13 mouse cellular contexts compared by ENCODE assay signal in the genomic region with DNA sequence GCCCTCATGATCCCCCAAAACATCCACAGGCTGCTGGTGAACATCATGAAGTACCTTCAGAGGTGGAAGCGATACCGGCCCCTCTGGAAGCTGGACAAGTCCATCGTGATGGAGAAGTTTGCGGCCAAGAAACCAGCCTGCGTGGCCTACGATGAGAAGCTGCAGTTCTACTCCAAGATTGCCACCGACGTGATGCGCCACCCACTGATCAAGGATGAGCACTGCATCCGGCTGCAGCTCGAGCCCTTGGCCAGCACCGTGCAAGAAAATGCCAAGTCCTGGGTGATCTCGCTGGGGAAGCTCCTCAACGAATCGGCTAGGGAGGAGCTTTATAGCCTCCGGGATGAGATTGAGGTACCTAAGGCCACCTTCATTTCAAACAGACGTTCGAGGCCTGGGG. TPM values are rescaled to one million over a fixed set of nuclear protein-coding genes. Genes with fewer than 3 reads are reported as not detected.
A peak's percentile ranks its signal among the peaks of the same experiment; 100 is the strongest.
DNase-seq lines count a peak whose midpoint lies in the region; ATAC-seq and TF ChIP-seq lines count a peak whose summit lies in the region.
"Had no signal": no experiment of that assay in that cellular context is flagged by ENCODE, and none has a peak within 500 bp of the region (broad histone marks: within the 10 kb centered on the region; RNA-seq: fewer than 3 reads in every experiment).

No protein-coding gene starts in this region.

- H3K27ac ChIP-seq in forebrain, postnatal 0 days (ENCODE audit: low read depth, low read length), result no peak overlapping the region
- H3K27ac ChIP-seq in forebrain, embryonic 16.5 days (ENCODE audit: low read length), result no peak overlapping the region
- no peak overlapping the region for H3K27ac ChIP-seq in liver, adult 2 months (replicated peaks; ENCODE audit: insufficient read depth, low read depth, low read length)
- no peak overlapping the region for H3K27ac ChIP-seq in liver, embryonic 12.5 days
- no peak overlapping the region for H3K27ac ChIP-seq in ES-Bruce4 (ENCODE audit: insufficient read depth, low read length)
- no peak overlapping the region for H3K27ac ChIP-seq in heart, embryonic 11.5 days (ENCODE audit: low read depth, low read length)

- H3K9ac ChIP-seq in forebrain, postnatal 0 days, result no peak overlapping the region
- no peak overlapping the region for H3K9ac ChIP-seq in forebrain, embryonic 16.5 days (replicated peaks; ENCODE audit: low read depth, low read length)
- no peak overlapping the region for H3K9ac ChIP-seq in liver, adult 2 months (ENCODE audit: low read depth, low read length)
- H3K9ac ChIP-seq in liver, embryonic 12.5 days, result no peak overlapping the region
- no peak overlapping the region for H3K9ac ChIP-seq in ES-Bruce4 (ENCODE audit: low read depth, poor library complexity, severe bottlenecking)
- no peak overlapping the region for H3K9ac ChIP-seq in heart, embryonic 11.5 days (ENCODE audit: low read depth, low read length)

- no peak for TF ChIP-seq POLR2A in liver, adult 2 months (IDR thresholded peaks at IDR 0.05; ENCODE audit: extremely low read depth, insufficient read depth, low read length)
- TF ChIP-seq POLR2A in ES-Bruce4 (IDR thresholded peaks at IDR 0.05; ENCODE audit: insufficient read depth, low read length), result no peak

- no peak for TF ChIP-seq EP300 in ES-Bruce4 (IDR thresholded peaks at IDR 0.05; ENCODE audit: insufficient read depth, low read depth, low read length)

- no peaks in the 10 kb centered on the region for H3K27me3 ChIP-seq in forebrain, postnatal 0 days (ENCODE audit: insufficient read depth, low read length)
- no peaks in the 10 kb centered on the region for H3K27me3 ChIP-seq in forebrain, embryonic 16.5 days (replicated peaks; ENCODE audit: control insufficient read depth, insufficient read depth, low read length)
- H3K27me3 ChIP-seq in liver, adult 2 months (ENCODE audit: control insufficient read depth, insufficient read depth, low read length), result no peaks in the 10 kb centered on the region
- H3K27me3 ChIP-seq in liver, embryonic 12.5 days (replicated peaks), result peaks cover 6% of the 10 kb centered on the region; the same call in 1 of the 2 replicates
- H3K27me3 ChIP-seq in ES-Bruce4 (ENCODE audit: control insufficient read depth, insufficient read depth, low read length, poor library complexity, severe bottlenecking), result no peaks in the 10 kb centered on the region
- no peaks in the 10 kb centered on the region for H3K27me3 ChIP-seq in heart, embryonic 11.5 days (ENCODE audit: control insufficient read depth, insufficient read depth, low read length)

- WGBS in forebrain, postnatal 0 days, result 68% methylated on average over 18 of the region's 18 CpGs
- 71% methylated on average over 18 of the region's 18 CpGs for WGBS in forebrain, embryonic 16.5 days
- WGBS in liver, adult 2 months, result 59% methylated on average over 18 of the region's 18 CpGs
- 52% methylated on average over 18 of the region's 18 CpGs for WGBS in liver, embryonic 12.5 days (ENCODE audit: insufficient replicate concordance)
- WGBS in heart, embryonic 11.5 days (ENCODE audit: insufficient replicate concordance), result 55% methylated on average over 18 of the region's 18 CpGs

- no peak for ATAC-seq in forebrain, postnatal 0 days
- ATAC-seq in forebrain, embryonic 16.5 days, result no peak
- no peak for ATAC-seq in liver, embryonic 12.5 days
- ATAC-seq in granulocyte monocyte progenitor cell, adult 5-6 weeks (replicated peaks; ENCODE audit: poor library complexity, severe bottlenecking), result peak; percentile 56; the same call in 1 of the 2 replicates
- ATAC-seq in heart, embryonic 11.5 days (replicated peaks; ENCODE audit: insufficient number of reproducible peaks, low FRiP score, low TSS enrichment), result no peak
- ATAC-seq: intestine, embryonic 16.5 days had no signal

- no peaks in the 10 kb centered on the region for H3K4me1 ChIP-seq in forebrain, postnatal 0 days (ENCODE audit: insufficient read depth)
- H3K4me1 ChIP-seq in forebrain, embryonic 16.5 days (replicated peaks; ENCODE audit: control insufficient read depth, insufficient read depth, low read length), result no peaks in the 10 kb centered on the region
- H3K4me1 ChIP-seq in liver, adult 2 months (ENCODE audit: control insufficient read depth, insufficient read depth, low read length), result no peaks in the 10 kb centered on the region
- H3K4me1 ChIP-seq in liver, embryonic 12.5 days, result no peaks in the 10 kb centered on the region
- no peaks in the 10 kb centered on the region for H3K4me1 ChIP-seq in ES-Bruce4 (ENCODE audit: control insufficient read depth, insufficient read depth, low read length)
- H3K4me1 ChIP-seq in heart, embryonic 11.5 days (ENCODE audit: control insufficient read depth, insufficient read depth, low read length), result no peaks in the 10 kb centered on the region
- H3K4me1 ChIP-seq: megakaryocyte, embryonic 14.5 days had no signal

- H3K4me3 ChIP-seq in forebrain, postnatal 0 days (ENCODE audit: low read depth, low read length), result no peak overlapping the region
- H3K4me3 ChIP-seq in forebrain, embryonic 16.5 days (replicated peaks; ENCODE audit: low read length), result no peak overlapping the region
- no peak overlapping the region for H3K4me3 ChIP-seq in liver, adult 2 months (ENCODE audit: insufficient read depth, low read depth, low read length)
- no peak overlapping the region for H3K4me3 ChIP-seq in liver, embryonic 12.5 days
- no peak overlapping the region for H3K4me3 ChIP-seq in ES-Bruce4 (ENCODE audit: low read depth, low read length)
- H3K4me3 ChIP-seq in heart, embryonic 11.5 days (ENCODE audit: low read depth, low read length), result no peak overlapping the region
- H3K4me3 ChIP-seq: megakaryocyte, embryonic 14.5 days had no signal

- no peak for DNase-seq in forebrain, postnatal 0 days
- DNase-seq in liver, adult 2 months (ENCODE audit: extremely low read depth, low read depth, low spot score), result no peak
- DNase-seq in right cerebral cortex, postnatal 4 days, result no peak
- DNase-seq: heart, adult 18-20 months had no signal

- H3K36me3 ChIP-seq in forebrain, postnatal 0 days (ENCODE audit: insufficient read depth), result no peaks in the 10 kb centered on the region
- H3K36me3 ChIP-seq in forebrain, embryonic 16.5 days (ENCODE audit: control insufficient read depth, insufficient read depth), result no peaks in the 10 kb centered on the region
- H3K36me3 ChIP-seq in liver, adult 2 months (ENCODE audit: control insufficient read depth, insufficient read depth, low read length), result no peaks in the 10 kb centered on the region
- no peaks in the 10 kb centered on the region for H3K36me3 ChIP-seq in liver, embryonic 12.5 days
- H3K36me3 ChIP-seq in ES-Bruce4 (ENCODE audit: control insufficient read depth, insufficient read depth, low read length, poor library complexity, severe bottlenecking), result no peaks in the 10 kb centered on the region
- H3K36me3 ChIP-seq in heart, embryonic 11.5 days (ENCODE audit: control insufficient read depth, insufficient read depth, low read length), result no peaks in the 10 kb centered on the region
- H3K36me3 ChIP-seq: G1E had no signal

- TF ChIP-seq CTCF in forebrain, postnatal 0 days (IDR thresholded peaks at IDR 0.05; ENCODE audit: low read depth), result 0 out of 2 replicates have a peak, but pooled peaks have one; percentile 6
- peak; percentile 65 for TF ChIP-seq CTCF in liver, adult 2 months (IDR thresholded peaks at IDR 0.05; ENCODE audit: low read depth, low read length)
- peak; percentile 84 for TF ChIP-seq CTCF in ES-Bruce4 (IDR thresholded peaks at IDR 0.05; ENCODE audit: low read depth, low read length)

- H3K79me2 ChIP-seq in liver, adult 2 months (ENCODE audit: control insufficient read depth, insufficient read depth, low read length), result no peaks in the 10 kb centered on the region

- no peaks in the 10 kb centered on the region for H3K9me3 ChIP-seq in forebrain, postnatal 0 days (ENCODE audit: low read length)
- peaks cover 3% of the 10 kb centered on the region; the same call in 1 of the 2 replicates for H3K9me3 ChIP-seq in forebrain, embryonic 16.5 days (ENCODE audit: control insufficient read depth, low read length)
- H3K9me3 ChIP-seq in liver, embryonic 12.5 days (replicated peaks), result no peaks in the 10 kb centered on the region
- no peaks in the 10 kb centered on the region for H3K9me3 ChIP-seq in ES-Bruce4 (replicated peaks; ENCODE audit: control insufficient read depth, insufficient read depth, low read length, poor library complexity, severe bottlenecking)
- H3K9me3 ChIP-seq in heart, embryonic 11.5 days (replicated peaks; ENCODE audit: control insufficient read depth, low read length), result no peaks in the 10 kb centered on the region

- no peak overlapping the region for H3K4me2 ChIP-seq in forebrain, postnatal 0 days (ENCODE audit: low read depth)
- H3K4me2 ChIP-seq in forebrain, embryonic 16.5 days (ENCODE audit: low read length), result no peak overlapping the region
- no peak overlapping the region for H3K4me2 ChIP-seq in liver, embryonic 12.5 days
- no peak overlapping the region for H3K4me2 ChIP-seq in heart, embryonic 11.5 days

RNA-seq across cellular contexts. Expression of a gene that starts 36.1 kb away (rescaled TPM):
- 1.0 and 1.2 TPM in 2 replicates for total RNA-seq in forebrain, postnatal 0 days (2014; rRNA removed)
- 0.11 and 0.30 TPM in 2 replicates for polyA plus RNA-seq in forebrain, postnatal 0 days (2015; fragmentation: Nextera tagmentation; extraction: Ambion mirVana)
- 0.17 and 0.22 TPM in 2 replicates for polyA plus RNA-seq in forebrain, embryonic 16.5 days (2015; fragmentation: Nextera tagmentation; extraction: Ambion mirVana)
- not detected in 2 replicates for total RNA-seq in liver, adult 2 months (2014; rRNA removed)
- 0.02 TPM in 1 of 2 replicates, not detected in the other for polyA plus RNA-seq in liver, adult 2 months (2012; rRNA removed)
- 0.01 TPM in 2 replicates for polyA plus RNA-seq in liver, embryonic 12.5 days (2016; fragmentation: Nextera tagmentation; extraction: Ambion mirVana)
- 0.73 and 2.3 TPM in 2 replicates for polyA plus RNA-seq in ES-Bruce4 (2011; ENCODE audit: insufficient read depth, insufficient read length, low read depth, missing spikeins)
- total RNA-seq in granulocyte monocyte progenitor cell, adult 5-6 weeks (2014; fragmentation: Nextera tagmentation), result not detected in 2 replicates
- total RNA-seq in granulocyte monocyte progenitor cell, adult 5-6 weeks (2017), result not detected in 2 replicates
- polyA plus RNA-seq in heart, embryonic 11.5 days (2014; fragmentation: Nextera tagmentation; extraction: Ambion mirVana), result 0.03 and 0.04 TPM in 2 replicates
- total RNA-seq: neutrophil, adult 5-6 weeks had no signal
- polyA plus RNA-seq: G1E had no signal

Comparison
In these comparisons a context has a peak if more than half of its experiments do, and no peak if none do; other contexts are left out.
1. CTCF ChIP-seq: peak in every context shown above with its lines; median percentile 84 in ES-Bruce4; 65 in liver, adult 2 months; 6 in forebrain, postnatal 0 days.